Mouse (Mus musculus): Measurements from ENCODE around the gene Foxp1. TPM values are rescaled to one million over a fixed set of nuclear protein-coding genes. Genes with fewer than 3 reads are reported as not detected.

The Foxp1 gene
- polyA plus RNA-seq, 2 experiments: 7.9 to 10.6 TPM

DNA sequence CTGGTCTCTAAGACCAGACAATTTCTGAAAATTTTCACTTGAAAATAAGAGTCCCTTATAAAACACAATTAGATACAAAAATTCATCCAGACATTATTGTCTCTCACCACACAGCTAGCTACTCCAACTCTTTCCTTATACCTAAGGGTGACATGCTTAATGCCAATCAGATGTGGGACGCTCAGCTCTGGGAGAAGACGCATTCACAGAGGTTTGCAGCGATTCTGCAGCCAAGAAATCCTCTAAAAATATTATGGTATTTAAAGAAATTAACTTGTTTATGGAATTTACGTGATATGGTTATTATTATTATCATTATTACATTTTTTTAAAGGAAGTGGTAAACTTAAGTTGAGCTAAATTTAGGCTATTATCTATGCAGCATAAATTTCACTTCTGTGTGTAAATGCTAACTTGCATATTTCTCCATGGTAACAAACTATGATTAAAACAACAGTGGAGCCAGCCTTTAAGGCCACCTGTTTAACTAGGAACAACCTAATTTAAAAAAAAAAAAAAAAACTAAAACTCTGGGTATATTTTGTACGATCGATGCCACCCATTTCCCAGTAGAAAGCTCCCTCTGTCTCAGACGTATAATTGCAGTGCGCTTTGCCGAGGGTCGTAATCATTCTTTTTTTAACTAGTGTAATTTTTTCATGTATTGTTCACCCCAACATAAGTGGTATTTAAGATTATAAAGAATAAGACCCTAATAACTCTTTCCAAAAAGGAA is 182.4 kb downstream of the Foxp1 start:
- ATAC-seq (ENCODE audit: insufficient read depth) (no peak), DNase-seq (ENCODE audit: low read depth in 3 of 3, low spot score in 3 of 3) (no peak)
- no peak for TF ChIP-seq EP300 (IDR thresholded peaks at IDR 0.05; ENCODE audit: low read depth)
- TF ChIP-seq CTCF (IDR thresholded peaks at IDR 0.05; ENCODE audit: low read depth): no peak
- Histone ChIP-seq H3K4me3 (ENCODE audit: insufficient read depth in 1 of 2, low read depth in 2 of 2, low read length in 2 of 2) (no peak overlapping the region), H3K9ac (replicated peaks) (no peak overlapping the region), H3K4me1 (replicated peaks; ENCODE audit: control insufficient read depth in 2 of 2, insufficient read depth in 2 of 2, low read length in 1 of 2) (peaks cover 0 to 14% of the 10 kb centered on the region in 2 experiments; a peak in 2 of 4 replicates), H3K36me3 (replicated peaks; ENCODE audit: control insufficient read depth, insufficient read depth, low read depth) (no peaks in the 10 kb centered on the region), H3K27me3 (ENCODE audit: control insufficient read depth, insufficient read depth, low read length) (no peaks in the 10 kb centered on the region), H3K27ac (no peak overlapping the region), H3K9me3 (ENCODE audit: control insufficient read depth, low read length) (no peaks in the 10 kb centered on the region), H3K4me2 (ENCODE audit: low read depth) (no peak overlapping the region)
- 76% methylated on average over 10 of the region's 10 CpGs for WGBS (ENCODE audit: insufficient replicate concordance)

DNA sequence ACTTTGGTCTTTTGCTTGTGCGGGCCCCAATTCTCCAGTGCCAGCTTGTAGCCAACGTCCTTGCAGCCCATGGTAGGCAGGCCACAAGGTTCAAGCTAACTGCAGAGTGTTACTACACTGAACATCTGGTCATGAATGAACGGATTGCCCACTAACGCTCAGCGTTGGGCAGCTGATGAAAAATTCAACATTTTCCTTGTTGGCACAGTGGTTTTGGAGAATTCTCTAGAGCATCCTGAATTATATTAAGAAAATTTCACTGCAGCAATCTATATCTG is 183.2 kb downstream of the Foxp1 start:
- H3K4me3 ChIP-seq (ENCODE audit: insufficient read depth in 1 of 2, low read depth in 2 of 2, low read length in 2 of 2): no peak overlapping the region

DNA sequence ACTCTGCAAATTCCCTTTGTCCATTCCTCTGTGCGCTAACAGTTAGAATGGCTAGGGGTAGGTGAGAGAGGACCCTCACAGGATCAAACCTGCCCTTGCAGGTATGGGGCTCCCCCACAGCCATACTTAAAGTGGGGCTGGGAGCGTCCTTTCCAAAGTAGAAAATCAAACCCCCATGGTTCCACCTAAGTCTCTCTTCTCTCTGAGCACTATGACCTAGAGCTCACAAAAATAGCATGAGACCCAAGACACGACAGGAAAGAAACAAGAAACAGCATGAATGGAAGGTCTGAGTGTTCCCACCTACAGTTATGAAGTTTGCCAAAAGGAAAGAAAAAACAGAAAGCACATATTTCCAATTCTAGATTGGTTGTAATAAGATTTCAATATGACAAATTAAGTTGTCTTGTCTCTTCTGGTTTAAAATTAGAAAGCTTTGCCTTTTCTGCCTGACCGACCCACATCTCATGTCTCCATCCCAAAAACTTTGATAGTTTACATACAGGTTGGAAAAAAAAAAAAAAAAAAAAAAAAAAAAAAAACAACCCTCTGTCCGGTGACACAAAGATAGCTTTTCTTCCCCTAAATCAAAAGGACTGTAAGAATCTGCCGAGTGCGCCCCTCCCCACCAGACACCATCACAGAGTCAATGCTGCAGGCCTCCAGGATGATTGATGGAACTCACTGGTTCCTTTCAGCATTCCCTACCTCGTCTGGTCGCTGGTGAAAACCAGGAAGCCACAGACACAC is 183.8 kb downstream of the Foxp1 start:
- Histone ChIP-seq H3K4me3 (ENCODE audit: insufficient read depth in 1 of 2, low read depth in 2 of 2, low read length in 2 of 2) (no peak overlapping the region), H3K27me3 (ENCODE audit: control insufficient read depth, insufficient read depth, low read length) (no peaks in the 10 kb centered on the region), H3K27ac (no peak overlapping the region), H3K9me3 (ENCODE audit: control insufficient read depth, low read length) (no peaks in the 10 kb centered on the region), H3K4me2 (ENCODE audit: low read depth) (no peak overlapping the region), H3K9ac (replicated peaks) (no peak overlapping the region), H3K36me3 (replicated peaks; ENCODE audit: control insufficient read depth, insufficient read depth, low read depth) (no peaks in the 10 kb centered on the region), H3K4me1 (replicated peaks; ENCODE audit: control insufficient read depth in 2 of 2, insufficient read depth in 2 of 2, low read length in 1 of 2) (peaks cover 0 to 14% of the 10 kb centered on the region in 2 experiments; a peak in 2 of 4 replicates)
- no peak for ATAC-seq (ENCODE audit: insufficient read depth)
- DNase-seq (ENCODE audit: low read depth in 3 of 3, low spot score in 3 of 3): no peak
- no peak for TF ChIP-seq CTCF (IDR thresholded peaks at IDR 0.05; ENCODE audit: low read depth)
- 46% methylated on average over 9 of the region's 9 CpGs for WGBS (ENCODE audit: insufficient replicate concordance)

More for the DNA sequence above, 183.2 kb downstream of the Foxp1 start:
- H3K4me2 ChIP-seq (ENCODE audit: low read depth): no peak overlapping the region
- TF ChIP-seq EP300 (IDR thresholded peaks at IDR 0.05; ENCODE audit: low read depth) (no peak), CTCF (IDR thresholded peaks at IDR 0.05; ENCODE audit: low read depth) (no peak)
- no peaks in the 10 kb centered on the region for H3K36me3 ChIP-seq (replicated peaks; ENCODE audit: control insufficient read depth, insufficient read depth, low read depth)
- H3K9me3 ChIP-seq (ENCODE audit: control insufficient read depth, low read length): no peaks in the 10 kb centered on the region
- 24% methylated on average over 5 of the region's 5 CpGs for WGBS (ENCODE audit: insufficient replicate concordance)
- ATAC-seq (ENCODE audit: insufficient read depth) (no peak), DNase-seq (ENCODE audit: low read depth in 3 of 3, low spot score in 3 of 3) (no peak)
- H3K27ac ChIP-seq: no peak overlapping the region
- H3K27me3 ChIP-seq (ENCODE audit: control insufficient read depth, insufficient read depth, low read length): no peaks in the 10 kb centered on the region
- peaks cover 0 to 14% of the 10 kb centered on the region in 2 experiments; a peak in 2 of 4 replicates for H3K4me1 ChIP-seq (replicated peaks; ENCODE audit: control insufficient read depth in 2 of 2, insufficient read depth in 2 of 2, low read length in 1 of 2)
- no peak overlapping the region for H3K9ac ChIP-seq (replicated peaks)

DNA sequence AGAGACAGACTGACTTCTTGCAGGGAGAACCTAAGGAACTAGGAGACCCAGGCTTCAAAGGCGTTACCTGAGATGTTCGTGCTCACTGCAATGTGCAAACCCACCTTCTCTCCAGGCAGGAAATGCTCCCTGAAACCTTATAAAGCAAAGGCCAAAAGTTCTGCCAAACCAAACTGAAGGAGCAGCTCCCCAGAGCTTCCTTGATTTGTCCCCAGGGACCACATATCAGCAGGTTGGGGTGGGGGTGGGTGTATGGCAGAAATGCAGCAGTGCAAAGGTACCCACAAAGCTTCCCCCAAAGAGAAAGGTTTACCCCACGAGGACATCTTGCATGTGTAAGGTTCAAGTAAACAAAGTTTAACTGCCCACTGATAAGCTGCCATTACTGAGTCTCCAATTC is 184.3 kb downstream of the Foxp1 start:
- TF ChIP-seq CTCF (IDR thresholded peaks at IDR 0.05; ENCODE audit: low read depth) (no peak), EP300 (IDR thresholded peaks at IDR 0.05; ENCODE audit: low read depth) (no peak)
- Histone ChIP-seq H3K36me3 (replicated peaks; ENCODE audit: control insufficient read depth, insufficient read depth, low read depth) (no peaks in the 10 kb centered on the region), H3K9me3 (ENCODE audit: control insufficient read depth, low read length) (no peaks in the 10 kb centered on the region), H3K9ac (replicated peaks) (no peak overlapping the region), H3K4me3 (ENCODE audit: insufficient read depth in 1 of 2, low read depth in 2 of 2, low read length in 2 of 2) (no peak overlapping the region), H3K27me3 (ENCODE audit: control insufficient read depth, insufficient read depth, low read length) (no peaks in the 10 kb centered on the region), H3K4me2 (ENCODE audit: low read depth) (no peak overlapping the region), H3K27ac (no peak overlapping the region), H3K4me1 (replicated peaks; ENCODE audit: control insufficient read depth in 2 of 2, insufficient read depth in 2 of 2, low read length in 1 of 2) (peaks cover 0 to 14% of the 10 kb centered on the region in 2 experiments; a peak in 2 of 4 replicates)
- no peak for ATAC-seq (ENCODE audit: insufficient read depth)
- no peak for DNase-seq (ENCODE audit: low read depth in 3 of 3, low spot score in 3 of 3)
- 37% methylated on average over 3 of the region's 3 CpGs for WGBS (ENCODE audit: insufficient replicate concordance)

DNA sequence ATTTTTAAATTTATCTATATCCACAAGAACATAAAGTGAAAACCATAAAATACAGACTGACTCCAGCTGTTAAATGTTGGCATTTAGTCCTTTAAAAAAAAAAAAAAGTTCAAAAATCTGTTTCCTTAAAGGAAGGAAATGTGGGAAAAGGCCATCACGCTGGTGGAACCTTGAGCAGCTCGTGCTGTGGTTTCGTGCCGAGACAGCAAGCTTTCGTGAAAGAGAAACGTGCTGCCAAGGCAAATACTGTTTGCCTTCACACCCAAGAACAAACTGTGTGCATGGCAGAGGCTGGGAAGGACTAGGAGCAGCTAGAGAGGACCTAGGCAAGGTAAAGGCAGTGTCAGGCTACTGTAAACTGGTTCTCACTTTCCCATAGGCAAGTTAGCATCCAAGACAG is 184.9 kb downstream of the Foxp1 start:
- TF ChIP-seq CTCF (IDR thresholded peaks at IDR 0.05; ENCODE audit: low read depth) (no peak), EP300 (IDR thresholded peaks at IDR 0.05; ENCODE audit: low read depth) (no peak)
- Histone ChIP-seq H3K9me3 (ENCODE audit: control insufficient read depth, low read length) (no peaks in the 10 kb centered on the region), H3K4me1 (replicated peaks; ENCODE audit: control insufficient read depth in 2 of 2, insufficient read depth in 2 of 2, low read length in 1 of 2) (peaks cover 0 to 14% of the 10 kb centered on the region in 2 experiments; a peak in 2 of 4 replicates), H3K36me3 (replicated peaks; ENCODE audit: control insufficient read depth, insufficient read depth, low read depth) (no peaks in the 10 kb centered on the region), H3K27ac (no peak overlapping the region), H3K9ac (replicated peaks) (no peak overlapping the region), H3K27me3 (ENCODE audit: control insufficient read depth, insufficient read depth, low read length) (no peaks in the 10 kb centered on the region), H3K4me2 (ENCODE audit: low read depth) (no peak overlapping the region), H3K4me3 (ENCODE audit: insufficient read depth in 1 of 2, low read depth in 2 of 2, low read length in 2 of 2) (no peak overlapping the region)
- ATAC-seq (ENCODE audit: insufficient read depth) (no peak), DNase-seq (ENCODE audit: low read depth in 3 of 3, low spot score in 3 of 3) (no peak)
- WGBS (ENCODE audit: insufficient replicate concordance): 25% methylated on average over 6 of the region's 6 CpGs
